Mouse (Mus musculus) c-Kit-positive CD71-positive TER-119-negative erythroid progenitor cells, embryonic 14.5 days (primary cell): ENCODE data around the gene Vax2.

ENCODE experiments used
- DNase-seq: peaks from one replicate; pipeline ENCODE4 v3.0.0-alpha.2; 2013; ENCODE audit warnings: low read depth

Vax2 gene

GRCm38 (mm10) chr6:83762880-83763431 is 51.9 kb downstream of the Vax2 start:
- DNase-seq = no peak

GRCm38 (mm10) chr6:83766982-83767381 is 55.9 kb downstream of the Vax2 start:
- no peak for DNase-seq

- no peak for DNase-seq
These were observed 57.4 kb downstream of the Vax2 start for GRCm38 (mm10) chr6:83768485-83768884.

DNA sequence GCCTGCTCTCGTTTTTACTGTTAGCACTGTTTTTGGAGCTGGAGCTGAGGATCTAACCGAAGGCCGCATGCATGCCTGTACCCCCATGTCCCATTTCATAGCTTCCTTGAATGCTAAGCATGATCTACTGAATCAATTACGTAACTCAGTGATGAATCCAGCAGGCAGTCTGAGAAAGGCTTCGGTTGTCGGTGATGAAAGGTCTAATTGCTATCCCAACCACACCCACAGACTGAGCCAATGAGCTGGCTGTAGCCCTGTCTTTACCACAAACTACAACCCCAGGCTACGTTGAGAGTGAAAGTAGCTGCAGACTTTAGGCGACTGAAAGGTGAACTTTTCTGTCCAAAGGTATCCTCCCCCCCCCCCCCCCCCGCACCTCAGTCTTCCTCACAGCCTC is 63.1 kb downstream of the Vax2 start:
- no peak for DNase-seq

- DNase-seq = no peak
These were observed 63.9 kb downstream of the Vax2 start for GRCm38 (mm10) chr6:83774781-83775563.

GRCm38 (mm10) chr6:83775638-83776293 is 64.7 kb downstream of the Vax2 start, which contains the start of gene Tex261:
TSS of gene Tex261 (minus strand) at chr6:83775813.
- DNase-seq = peak; percentile 74

- DNase-seq = no peak
These were observed 67.2 kb downstream of the Vax2 start for GRCm38 (mm10) chr6:83778306-83778705.

- no peak for DNase-seq
These were observed 68.0 kb downstream of the Vax2 start for GRCm38 (mm10) chr6:83779026-83779425.

GRCm38 (mm10) chr6:83786426-83786825 is 75.4 kb downstream of the Vax2 start:
- no peak for DNase-seq
